Mouse (Mus musculus) ES-Bruce4 (cell line): Measurements from ENCODE around the gene Slc26a8.

Experiments used
- CTCF ChIP-seq: IDR thresholded peaks from one replicate; pipeline ENCODE4 v1.8.1; 2011; ENCODE audit warnings: low read depth, low read length
- EP300 ChIP-seq: IDR thresholded peaks from 2 replicates; pipeline ENCODE4 v1.6.1; 2011; ENCODE audit warnings: low read depth, low read length; ENCODE audit not compliant: insufficient read depth

DNA sequence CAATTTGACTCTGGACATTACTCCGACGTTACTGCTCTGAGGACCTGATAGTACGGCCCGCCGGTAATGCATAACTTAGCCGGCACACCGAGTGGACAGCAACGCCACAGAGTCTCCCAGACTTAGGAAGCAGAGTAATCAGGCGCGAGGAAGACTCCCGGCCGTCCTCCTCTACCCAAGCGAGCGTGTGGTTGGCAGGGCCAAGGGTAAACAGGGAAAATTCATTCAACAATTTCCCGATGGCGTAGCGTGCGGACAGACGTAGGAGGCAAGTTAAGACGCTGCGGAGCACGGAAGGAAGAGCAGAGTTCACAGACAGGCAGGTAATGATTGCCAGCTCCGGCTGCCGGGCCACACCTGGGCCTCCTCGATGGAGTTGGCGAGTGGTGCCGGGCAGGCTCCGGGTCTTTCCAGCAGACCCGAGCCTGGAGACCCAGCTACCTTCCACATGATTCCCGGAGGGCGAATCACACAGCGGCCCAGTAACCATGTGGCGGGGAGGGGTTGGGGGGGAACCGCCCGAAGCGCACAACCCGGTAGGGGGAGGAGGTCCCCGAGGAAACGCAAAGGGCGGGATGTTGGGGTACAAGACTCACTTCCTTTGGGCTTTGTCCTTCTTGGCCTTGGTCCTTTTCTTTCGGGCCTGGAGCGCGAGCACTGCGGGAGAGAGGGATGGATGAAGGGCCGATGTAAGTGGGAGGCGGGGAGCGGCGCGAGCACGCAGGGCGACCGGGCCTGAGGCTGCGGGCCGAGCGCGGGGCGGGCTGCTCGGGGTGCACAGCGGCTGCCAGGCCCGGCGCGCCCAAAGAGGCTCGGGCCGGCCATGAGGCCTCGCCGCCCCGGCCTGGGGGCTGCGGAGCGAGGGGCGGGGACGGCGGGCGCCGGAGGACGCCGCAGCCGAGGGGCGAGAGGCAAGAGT is 68.4 kb downstream of the Slc26a8 start:
- TF ChIP-seq EP300: no peak
- no peak for TF ChIP-seq CTCF
